Mouse (Mus musculus): ENCODE data around the gene Rsl24d1.

DNA sequence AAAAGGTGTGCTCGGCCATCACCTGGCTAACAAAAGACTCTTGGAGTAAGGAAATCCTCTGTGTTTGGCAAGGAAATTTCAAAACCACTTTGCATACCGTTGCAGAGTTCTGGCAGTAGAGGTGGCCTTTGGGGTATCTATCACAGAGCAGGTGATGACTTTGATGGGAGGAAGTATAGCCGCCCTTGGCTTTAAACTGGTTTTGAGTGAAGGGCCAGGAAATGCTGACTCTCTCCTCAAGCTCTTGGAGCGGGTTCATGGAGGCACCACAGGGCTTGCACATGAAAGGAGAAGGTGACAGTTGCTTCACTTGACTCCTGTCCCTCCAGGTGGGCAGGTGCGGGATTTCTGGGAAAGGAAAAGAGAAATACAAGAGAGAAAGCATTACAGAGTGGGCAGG lies 25.6 kb upstream of the Rsl24d1 start:
- TF ChIP-seq USF1 (IDR thresholded peaks at IDR 0.05; ENCODE audit: low read depth, low read length), result no peak
- no peak for TF ChIP-seq NRF1 (IDR thresholded peaks at IDR 0.05; ENCODE audit: insufficient read depth, low read depth, low read length, poor library complexity, severe bottlenecking)
- no peak for TF ChIP-seq RCOR1 (IDR thresholded peaks at IDR 0.05; ENCODE audit: low read depth, low read length)
- TF ChIP-seq POLR2AphosphoS2 (IDR thresholded peaks at IDR 0.05; ENCODE audit: low read length), result no peak
- no peak for TF ChIP-seq CHD2 (IDR thresholded peaks at IDR 0.05; ENCODE audit: low read length)
- no peak for TF ChIP-seq MAX (IDR thresholded peaks at IDR 0.05; ENCODE audit: low read length)

Data from MEL (cell line).